Mouse (Mus musculus): ENCODE measurements at regions not wholly inside any gene's neighbourhood (a gene's known extent, or its start where the extent isn't known, plus 50 kb on each side); places are given as distances from the start of the nearest gene placed in this dataset.
"Not testable (repeated sequence)": the region's sequence is repeated elsewhere in the genome, so short reads cannot be mapped to it uniquely, and the experiment has no call there.

- Histone ChIP-seq H3K36me3 (ENCODE audit: control insufficient read depth, insufficient read depth, low read length) (no peaks in the 10 kb centered on the region), H3K27me3 (ENCODE audit: control insufficient read depth, insufficient read depth, low read length) (no peaks in the 10 kb centered on the region), H3K4me1 (ENCODE audit: control insufficient read depth, insufficient read depth, low read length) (no peaks in the 10 kb centered on the region), H3K4me3 (ENCODE audit: control insufficient read depth, low read depth, low read length) (no peak overlapping the region), H3K27ac (ENCODE audit: control insufficient read depth, insufficient read depth, low read depth, low read length) (no peak overlapping the region)
- TF ChIP-seq POLR2A (IDR thresholded peaks at IDR 0.05; ENCODE audit: control insufficient read depth, low read depth, low read length) (no peak), CTCF (IDR thresholded peaks at IDR 0.05; ENCODE audit: control insufficient read depth, insufficient read depth, insufficient replicate concordance, low read depth, low read length) (no peak)
Measured at GRCm38 (mm10) chr12:112298521-112298920, 152.5 kb downstream of the Kif26a start.

GRCm38 (mm10) chr12:112299089-112299488, 153.1 kb downstream of the Kif26a start:
- H3K27me3 ChIP-seq (ENCODE audit: control insufficient read depth, insufficient read depth, low read length), result no peaks in the 10 kb centered on the region
- no peaks in the 10 kb centered on the region for H3K36me3 ChIP-seq (ENCODE audit: control insufficient read depth, insufficient read depth, low read length)
- no peaks in the 10 kb centered on the region for H3K4me1 ChIP-seq (ENCODE audit: control insufficient read depth, insufficient read depth, low read length)
- TF ChIP-seq CTCF (IDR thresholded peaks at IDR 0.05; ENCODE audit: control insufficient read depth, insufficient read depth, insufficient replicate concordance, low read depth, low read length), result no peak
- TF ChIP-seq POLR2A (IDR thresholded peaks at IDR 0.05; ENCODE audit: control insufficient read depth, low read depth, low read length), result no peak
- no peak overlapping the region for H3K27ac ChIP-seq (ENCODE audit: control insufficient read depth, insufficient read depth, low read depth, low read length)
- no peak overlapping the region for H3K4me3 ChIP-seq (ENCODE audit: control insufficient read depth, low read depth, low read length)

GRCm38 (mm10) chr12:112299603-112300002, 153.6 kb downstream of the Kif26a start:
- Histone ChIP-seq H3K27me3 (ENCODE audit: control insufficient read depth, insufficient read depth, low read length) (no peaks in the 10 kb centered on the region), H3K4me3 (ENCODE audit: control insufficient read depth, low read depth, low read length) (no peak overlapping the region), H3K36me3 (ENCODE audit: control insufficient read depth, insufficient read depth, low read length) (no peaks in the 10 kb centered on the region), H3K27ac (ENCODE audit: control insufficient read depth, insufficient read depth, low read depth, low read length) (no peak overlapping the region), H3K4me1 (ENCODE audit: control insufficient read depth, insufficient read depth, low read length) (no peaks in the 10 kb centered on the region)
- TF ChIP-seq POLR2A (IDR thresholded peaks at IDR 0.05; ENCODE audit: control insufficient read depth, low read depth, low read length), result no peak
- no peak for TF ChIP-seq CTCF (IDR thresholded peaks at IDR 0.05; ENCODE audit: control insufficient read depth, insufficient read depth, insufficient replicate concordance, low read depth, low read length)

- Histone ChIP-seq H3K4me3 (ENCODE audit: control insufficient read depth, low read depth, low read length) (no peak overlapping the region), H3K27ac (ENCODE audit: control insufficient read depth, insufficient read depth, low read depth, low read length) (no peak overlapping the region), H3K27me3 (ENCODE audit: control insufficient read depth, insufficient read depth, low read length) (no peaks in the 10 kb centered on the region), H3K4me1 (ENCODE audit: control insufficient read depth, insufficient read depth, low read length) (no peaks in the 10 kb centered on the region), H3K36me3 (ENCODE audit: control insufficient read depth, insufficient read depth, low read length) (no peaks in the 10 kb centered on the region)
- TF ChIP-seq CTCF (IDR thresholded peaks at IDR 0.05; ENCODE audit: control insufficient read depth, insufficient read depth, insufficient replicate concordance, low read depth, low read length), result no peak
- no peak for TF ChIP-seq POLR2A (IDR thresholded peaks at IDR 0.05; ENCODE audit: control insufficient read depth, low read depth, low read length)
Measured at GRCm38 (mm10) chr12:112300125-112300524, 154.1 kb downstream of the Kif26a start.

GRCm38 (mm10) chr12:112301411-112301891, 155.4 kb downstream of the Kif26a start:
- no peaks in the 10 kb centered on the region for H3K27me3 ChIP-seq (ENCODE audit: control insufficient read depth, insufficient read depth, low read length)
- H3K4me1 ChIP-seq (ENCODE audit: control insufficient read depth, insufficient read depth, low read length), result no peaks in the 10 kb centered on the region
- TF ChIP-seq CTCF (IDR thresholded peaks at IDR 0.05; ENCODE audit: control insufficient read depth, insufficient read depth, insufficient replicate concordance, low read depth, low read length) (no peak), POLR2A (IDR thresholded peaks at IDR 0.05; ENCODE audit: control insufficient read depth, low read depth, low read length) (no peak)
- H3K4me3 ChIP-seq (ENCODE audit: control insufficient read depth, low read depth, low read length), result no peak overlapping the region
- H3K27ac ChIP-seq (ENCODE audit: control insufficient read depth, insufficient read depth, low read depth, low read length), result no peak overlapping the region
- no peaks in the 10 kb centered on the region for H3K36me3 ChIP-seq (ENCODE audit: control insufficient read depth, insufficient read depth, low read length)

GRCm38 (mm10) chr12:112301929-112302328, 155.9 kb downstream of the Kif26a start:
- Histone ChIP-seq H3K27me3 (ENCODE audit: control insufficient read depth, insufficient read depth, low read length) (no peaks in the 10 kb centered on the region), H3K4me1 (ENCODE audit: control insufficient read depth, insufficient read depth, low read length) (no peaks in the 10 kb centered on the region), H3K27ac (ENCODE audit: control insufficient read depth, insufficient read depth, low read depth, low read length) (no peak overlapping the region), H3K36me3 (ENCODE audit: control insufficient read depth, insufficient read depth, low read length) (no peaks in the 10 kb centered on the region), H3K4me3 (ENCODE audit: control insufficient read depth, low read depth, low read length) (no peak overlapping the region)
- TF ChIP-seq POLR2A (IDR thresholded peaks at IDR 0.05; ENCODE audit: control insufficient read depth, low read depth, low read length), result no peak
- no peak for TF ChIP-seq CTCF (IDR thresholded peaks at IDR 0.05; ENCODE audit: control insufficient read depth, insufficient read depth, insufficient replicate concordance, low read depth, low read length)

GRCm38 (mm10) chr12:112306208-112306607, 160.2 kb downstream of the Kif26a start:
- H3K27ac ChIP-seq (ENCODE audit: control insufficient read depth, insufficient read depth, low read depth, low read length), result no peak overlapping the region
- H3K27me3 ChIP-seq (ENCODE audit: control insufficient read depth, insufficient read depth, low read length), result no peaks in the 10 kb centered on the region
- TF ChIP-seq POLR2A (IDR thresholded peaks at IDR 0.05; ENCODE audit: control insufficient read depth, low read depth, low read length) (no peak), CTCF (IDR thresholded peaks at IDR 0.05; ENCODE audit: control insufficient read depth, insufficient read depth, insufficient replicate concordance, low read depth, low read length) (no peak)

GRCm38 (mm10) chr12:112308016-112308415, 162.0 kb downstream of the Kif26a start:
- Histone ChIP-seq H3K36me3 (ENCODE audit: control insufficient read depth, insufficient read depth, low read length) (no peaks in the 10 kb centered on the region), H3K27ac (ENCODE audit: control insufficient read depth, insufficient read depth, low read depth, low read length) (no peak overlapping the region), H3K4me3 (ENCODE audit: control insufficient read depth, low read depth, low read length) (no peak overlapping the region), H3K4me1 (ENCODE audit: control insufficient read depth, insufficient read depth, low read length) (no peaks in the 10 kb centered on the region; the same call in 1 of the 2 replicates), H3K27me3 (ENCODE audit: control insufficient read depth, insufficient read depth, low read length) (no peaks in the 10 kb centered on the region)
- TF ChIP-seq CTCF (IDR thresholded peaks at IDR 0.05; ENCODE audit: control insufficient read depth, insufficient read depth, insufficient replicate concordance, low read depth, low read length) (no peak), POLR2A (IDR thresholded peaks at IDR 0.05; ENCODE audit: control insufficient read depth, low read depth, low read length) (no peak)

More at GRCm38 (mm10) chr12:112306208-112306607, 160.2 kb downstream of the Kif26a start:
- Histone ChIP-seq H3K4me3 (ENCODE audit: control insufficient read depth, low read depth, low read length) (no peak overlapping the region), H3K4me1 (ENCODE audit: control insufficient read depth, insufficient read depth, low read length) (no peaks in the 10 kb centered on the region; the same call in 1 of the 2 replicates), H3K36me3 (ENCODE audit: control insufficient read depth, insufficient read depth, low read length) (no peaks in the 10 kb centered on the region)

GRCm38 (mm10) chr12:112309096-112309495, 163.1 kb downstream of the Kif26a start:
- H3K27me3 ChIP-seq (ENCODE audit: control insufficient read depth, insufficient read depth, low read length); H3K27ac ChIP-seq (ENCODE audit: control insufficient read depth, insufficient read depth, low read depth, low read length); H3K36me3 ChIP-seq (ENCODE audit: control insufficient read depth, insufficient read depth, low read length); H3K4me1 ChIP-seq (ENCODE audit: control insufficient read depth, insufficient read depth, low read length); H3K4me3 ChIP-seq (ENCODE audit: control insufficient read depth, low read depth, low read length): not testable (repeated sequence)
